Mouse (Mus musculus) midbrain, embryonic 14.5 days (tissue): ENCODE data around the gene Cwc25. TPM values are rescaled to one million over a fixed set of nuclear protein-coding genes. Genes with fewer than 3 reads are reported as not detected.
A peak's percentile ranks its signal among the peaks of the same experiment; 100 is the strongest.

Source experiments
- ATAC-seq: fragments of 200-750 bp; cut with Nextera tagmentation; 2 replicates; pipeline ENCODE4 v1.8.0; 2017; ENCODE audit warnings: moderate number of reproducible peaks, moderate library complexity; ENCODE audit not compliant: low FRiP score, low TSS enrichment
- DNase-seq: peaks from one replicate; pipeline ENCODE4 v3.0.0-alpha.2; 2015
- H3K27ac ChIP-seq: fragments of 300-500 bp; sonication (generic); replicated peaks from 2 replicates; pipeline ENCODE4 v1.5.1; 2014; ENCODE audit warnings: mild to moderate bottlenecking, low read depth, low read length, moderate library complexity
- H3K27me3 ChIP-seq: fragments of 300-500 bp; sonication (generic); 2 replicates; pipeline ENCODE4 v1.6.1; 2014; ENCODE audit warnings: low read length, control low read depth, mixed read lengths; ENCODE audit not compliant: control insufficient read depth, insufficient read depth
- H3K36me3 ChIP-seq: fragments of 300-500 bp; sonication (generic); 2 replicates; pipeline ENCODE4 v1.6.1; 2014; ENCODE audit warnings: low read length, control low read depth; ENCODE audit not compliant: control insufficient read depth, insufficient read depth
- H3K4me1 ChIP-seq: fragments of 300-500 bp; sonication (generic); 2 replicates; pipeline ENCODE4 v1.6.1; 2014; ENCODE audit warnings: mild to moderate bottlenecking, antibody characterized with exemption, low read length, control low read depth; ENCODE audit not compliant: control insufficient read depth, insufficient read depth
- H3K4me2 ChIP-seq: fragments of 300-500 bp; sonication (generic); 2 replicates; pipeline ENCODE4 v1.6.1; 2014; ENCODE audit warnings: mild to moderate bottlenecking, low read length, moderate library complexity
- H3K4me3 ChIP-seq: fragments of 300-500 bp; sonication (generic); replicated peaks from 2 replicates; pipeline ENCODE4 v1.5.1; 2014; ENCODE audit warnings: low read depth, low read length
- H3K9ac ChIP-seq: fragments of 300-500 bp; sonication (generic); replicated peaks from 2 replicates; pipeline ENCODE4 v1.6.1; 2014; ENCODE audit warnings: mild to moderate bottlenecking, low read length, moderate library complexity
- H3K9me3 ChIP-seq: fragments of 300-500 bp; sonication (generic); 2 replicates; pipeline ENCODE4 v1.6.1; 2016; ENCODE audit warnings: low read length, control low read depth, mixed read lengths; ENCODE audit not compliant: control insufficient read depth
- WGBS: fragments of 180-500 bp; shearing (Covaris S2); extraction: QIAGEN DNeasy Blood & Tissue Kit; methylation state at CpG from one replicate; pipeline ENCODE4 v1.1.7; 2014; 5-methylcytosine and 5-hydroxymethylcytosine counted together
- polyA plus RNA-seq: library from polyadenylated mRNA; unstranded; fragments of >200 nt; fragmentation: Nextera tagmentation; extraction: Ambion mirVana; gene quantifications from 2 replicates; pipeline ENCODE4 v1.2.1, GENCODE M21; 2014

Cwc25 gene
- polyA plus RNA-seq, 1 experiment from 2014 or later: 13.2 TPM

GRCm38 (mm10) chr11:97781832-97782563 lies 15.6 kb upstream of the Cwc25 start, which contains the start of gene Rpl23:
TSS of gene Rpl23 (minus strand) at chr11:97782437.
- no peaks in the 10 kb centered on the region for H3K27me3 ChIP-seq
- DNase-seq: peak; percentile 100
- peak within 1 kb of the TSS; percentile 90 for H3K4me3 ChIP-seq
- H3K4me2 ChIP-seq: peak within 1 kb of the TSS; percentile 78
- H3K36me3 ChIP-seq: peaks cover 37% of the 10 kb centered on the region
- H3K4me1 ChIP-seq: peaks cover 9% of the 10 kb centered on the region; the same call in 1 of the 2 replicates
- peak within 1 kb of the TSS; percentile 95 for H3K9ac ChIP-seq
- H3K27ac ChIP-seq: peak within 1 kb of the TSS; percentile 82
- no peaks in the 10 kb centered on the region for H3K9me3 ChIP-seq
- ATAC-seq: peak; percentile 92
- WGBS: under 1% methylated on average over 67 of the region's 67 CpGs

DNA sequence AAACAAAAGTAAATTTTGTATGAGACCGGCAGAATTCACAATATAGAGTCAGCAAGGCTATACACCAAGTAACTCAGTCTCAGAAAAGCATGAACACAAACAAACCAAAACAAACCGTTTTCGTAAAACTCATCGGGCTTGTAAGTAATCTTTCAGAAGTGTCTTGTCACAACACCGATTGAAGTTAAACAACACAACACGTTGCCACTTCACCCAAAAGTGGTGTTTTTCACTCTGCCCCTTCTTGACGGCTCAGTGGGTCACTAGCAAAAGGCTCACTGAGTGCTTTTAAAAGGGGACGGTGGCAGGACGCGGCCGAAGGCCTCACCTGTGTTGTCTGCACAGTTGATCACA lies 15.1 kb upstream of the Cwc25 start:
- Histone ChIP-seq H3K27ac (peak overlapping the region; percentile 82), H3K4me3 (peak overlapping the region; percentile 90)

DNA sequence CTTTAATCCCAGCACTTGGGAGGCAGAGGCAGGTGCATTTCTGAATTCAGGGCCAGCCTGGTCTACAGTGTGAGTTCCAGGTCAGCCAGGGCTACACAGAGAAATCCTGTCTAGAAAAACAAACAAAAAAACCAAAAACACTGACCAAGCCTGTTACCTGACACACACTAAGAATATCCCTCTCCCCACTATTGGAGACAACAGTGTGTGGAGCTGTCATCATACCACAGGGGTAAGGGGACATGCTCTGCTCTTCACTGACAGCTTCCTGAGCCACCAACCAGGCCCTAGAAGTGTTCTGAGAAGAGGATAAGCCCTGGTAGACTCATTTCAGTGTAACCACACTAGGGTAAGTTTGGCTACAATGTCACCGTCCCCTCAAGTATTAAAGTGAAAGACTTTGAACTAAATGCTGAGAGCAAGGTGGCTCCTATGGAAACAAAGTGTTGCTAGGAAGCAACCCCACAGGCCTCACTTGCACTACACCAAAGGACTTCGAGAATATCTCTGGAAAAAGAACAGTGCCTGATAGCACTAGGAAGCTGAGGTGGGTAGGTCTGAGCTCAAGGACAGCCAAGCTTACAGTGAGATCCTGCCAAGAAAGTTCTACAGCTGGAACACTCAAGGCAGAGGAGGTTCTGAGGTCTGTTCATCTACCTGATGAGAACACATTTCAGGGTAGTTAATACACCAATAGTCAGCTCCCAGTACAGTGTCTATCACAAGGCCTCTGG lies 13.8 kb upstream of the Cwc25 start:
- WGBS: 93% methylated on average over 2 of the region's 2 CpGs
- Histone ChIP-seq H3K9ac (no peak overlapping the region), H3K4me3 (0 out of 2 replicates have a peak overlapping the region, but pooled peaks have one; percentile 90), H3K27ac (no peak overlapping the region), H3K4me1 (peaks cover 9% of the 10 kb centered on the region; the same call in 1 of the 2 replicates), H3K36me3 (peaks cover 53% of the 10 kb centered on the region), H3K27me3 (no peaks in the 10 kb centered on the region), H3K4me2 (peak overlapping the region; percentile 78), H3K9me3 (no peaks in the 10 kb centered on the region)
- ATAC-seq (no peak), DNase-seq (no peak)

More for the DNA sequence above, 15.1 kb upstream of the Cwc25 start:
- H3K9ac ChIP-seq: peak overlapping the region; percentile 95
- DNase-seq: no peak
- H3K4me1 ChIP-seq: peaks cover 9% of the 10 kb centered on the region; the same call in 1 of the 2 replicates
- no peak for ATAC-seq
- no peaks in the 10 kb centered on the region for H3K27me3 ChIP-seq
- H3K4me2 ChIP-seq: peak overlapping the region; percentile 78
- no peaks in the 10 kb centered on the region for H3K9me3 ChIP-seq
- 3% methylated on average over 11 of the region's 11 CpGs for WGBS
- H3K36me3 ChIP-seq: peaks cover 42% of the 10 kb centered on the region

DNA sequence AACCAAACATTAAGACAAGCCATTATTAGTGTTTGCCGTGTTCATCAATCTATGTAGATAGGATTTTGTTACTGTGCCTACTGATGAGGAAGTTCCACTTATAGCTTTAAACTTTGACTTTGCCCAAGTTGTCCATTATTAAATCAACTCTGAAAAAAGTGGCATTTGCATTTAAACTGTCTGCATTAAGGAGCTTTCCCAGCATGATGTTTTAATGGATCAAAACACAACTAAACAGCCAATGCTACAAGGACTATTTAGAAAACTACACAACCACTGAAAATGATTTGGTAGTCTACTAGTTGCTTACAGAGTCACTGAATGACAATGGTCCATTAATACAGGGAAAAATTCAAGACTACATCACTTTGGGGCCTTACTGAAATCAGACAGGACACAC lies 12.6 kb upstream of the Cwc25 start:
- H3K36me3 ChIP-seq: peaks cover 58% of the 10 kb centered on the region
- no peak overlapping the region for H3K4me2 ChIP-seq
- no peaks in the 10 kb centered on the region for H3K27me3 ChIP-seq
- no peak for ATAC-seq
- no peak for DNase-seq
- 100% methylated on average over 1 of the region's 1 CpGs for WGBS
- H3K9me3 ChIP-seq: no peaks in the 10 kb centered on the region
- H3K4me3 ChIP-seq: no peak overlapping the region
- H3K4me1 ChIP-seq: peaks cover 9% of the 10 kb centered on the region; the same call in 1 of the 2 replicates
- H3K9ac ChIP-seq: no peak overlapping the region
- H3K27ac ChIP-seq: no peak overlapping the region

DNA sequence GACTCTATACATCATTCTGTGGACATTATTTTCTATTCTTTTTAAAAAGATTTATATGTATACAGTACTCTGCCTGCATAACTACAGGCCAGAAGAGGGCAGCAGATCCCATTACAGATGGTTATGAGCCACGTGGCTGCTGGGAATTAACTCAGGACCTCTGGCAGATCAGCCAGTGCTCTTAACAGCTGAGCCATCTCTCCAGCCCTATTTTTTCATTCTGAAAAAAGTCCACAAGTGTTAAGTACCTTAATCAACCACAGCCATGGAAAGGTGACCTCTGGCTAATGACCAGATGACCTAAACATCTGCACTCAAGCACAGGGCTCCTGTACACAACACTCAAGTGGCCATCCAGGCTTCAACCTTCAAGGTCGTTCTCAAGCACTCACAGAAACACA lies 10.8 kb upstream of the Cwc25 start:
- DNase-seq (peak; percentile 50), ATAC-seq (no peak)
- H3K4me1 ChIP-seq: peaks cover 9% of the 10 kb centered on the region; the same call in 1 of the 2 replicates
- H3K9ac ChIP-seq: no peak overlapping the region
- no peak overlapping the region for H3K27ac ChIP-seq
- peaks cover 58% of the 10 kb centered on the region for H3K36me3 ChIP-seq
- no peak overlapping the region for H3K4me2 ChIP-seq
- no peaks in the 10 kb centered on the region for H3K27me3 ChIP-seq
- no peak overlapping the region for H3K4me3 ChIP-seq
- no peaks in the 10 kb centered on the region for H3K9me3 ChIP-seq
- WGBS: 55% methylated on average over 2 of the region's 2 CpGs

DNA sequence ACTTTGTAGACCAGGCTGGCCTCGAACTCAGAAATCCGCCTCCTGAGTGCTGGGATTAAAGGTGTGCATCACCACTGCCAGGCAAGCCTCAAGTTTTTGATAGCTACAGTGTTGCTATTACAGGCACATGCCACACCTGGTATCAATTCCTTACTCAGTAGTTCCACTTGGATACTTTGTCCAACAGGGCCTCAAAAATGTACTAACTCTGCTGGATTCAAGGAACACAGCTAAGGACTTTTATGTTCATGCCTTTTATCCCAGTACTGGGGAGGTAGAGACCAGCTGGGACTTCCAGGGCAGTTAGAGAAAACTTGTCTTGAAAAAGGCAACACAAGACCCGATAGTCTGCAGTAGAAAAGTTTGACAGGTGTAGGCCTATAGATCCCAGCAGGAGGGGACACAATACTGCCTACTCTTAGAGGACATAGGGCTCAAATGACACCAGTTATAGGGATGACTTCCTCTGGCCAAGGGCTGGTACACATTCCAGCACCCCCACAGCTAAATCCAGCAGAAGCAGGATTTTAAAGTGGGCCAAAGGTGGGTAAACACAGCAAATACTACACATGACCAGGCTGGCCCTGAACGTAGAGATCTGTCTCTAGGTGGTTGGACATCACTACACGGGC lies 10.3 kb upstream of the Cwc25 start:
- H3K4me2 ChIP-seq: no peak overlapping the region
- 61% methylated on average over 5 of the region's 5 CpGs for WGBS
- H3K4me3 ChIP-seq: no peak overlapping the region
- no peaks in the 10 kb centered on the region for H3K27me3 ChIP-seq
- no peak for ATAC-seq
- no peak overlapping the region for H3K9ac ChIP-seq
- H3K27ac ChIP-seq: no peak overlapping the region
- peaks cover 58% of the 10 kb centered on the region for H3K36me3 ChIP-seq
- no peak for DNase-seq
- no peaks in the 10 kb centered on the region for H3K9me3 ChIP-seq
- H3K4me1 ChIP-seq: peaks cover 9% of the 10 kb centered on the region; the same call in 1 of the 2 replicates

DNA sequence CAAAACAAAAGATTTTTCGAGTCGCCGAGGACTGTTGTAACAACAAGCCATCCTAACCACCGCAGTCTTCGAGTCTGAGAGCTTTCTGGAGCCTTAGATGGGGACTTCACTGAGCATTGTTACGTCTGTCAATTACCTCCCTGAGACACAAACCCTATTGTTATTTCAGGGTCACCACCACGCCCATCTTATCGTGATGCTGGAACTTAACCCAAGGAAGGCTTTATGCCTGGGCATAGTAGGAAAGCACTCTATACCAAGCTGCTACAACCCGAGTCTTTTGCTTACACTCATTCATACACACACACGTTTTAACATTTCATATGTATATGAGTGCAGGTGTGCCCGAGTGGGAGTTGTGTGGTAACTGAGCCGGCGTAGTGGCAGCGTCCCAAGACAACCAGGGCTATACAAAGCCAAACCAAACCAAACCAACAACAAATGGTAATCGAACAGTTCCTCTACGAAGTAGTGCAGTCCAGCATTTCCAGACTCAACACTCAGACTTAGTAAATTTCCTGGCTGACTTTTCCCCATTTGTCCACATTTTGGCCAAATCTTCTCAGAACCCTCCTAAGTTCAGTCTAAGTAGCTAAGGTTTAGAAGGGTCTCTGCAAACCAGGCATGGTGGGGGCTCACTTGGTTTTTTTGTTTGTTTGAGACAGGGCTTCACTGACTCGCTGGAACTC lies 9.6 kb upstream of the Cwc25 start, which contains the start of gene 1700001P01Rik:
TSS of gene 1700001P01Rik (minus strand) at position 111 of the 689 bp plus-strand sequence.
- Histone ChIP-seq H3K4me1 (peaks cover 5% of the 10 kb centered on the region; the same call in 1 of the 2 replicates), H3K4me2 (no peak within 1 kb of the TSS), H3K9ac (no peak within 1 kb of the TSS), H3K36me3 (peaks cover 57% of the 10 kb centered on the region), H3K27me3 (no peaks in the 10 kb centered on the region), H3K27ac (no peak within 1 kb of the TSS), H3K4me3 (no peak within 1 kb of the TSS), H3K9me3 (no peaks in the 10 kb centered on the region)
- DNase-seq (no peak), ATAC-seq (no peak)
- 41% methylated on average over 17 of the region's 17 CpGs for WGBS

- H3K4me2 ChIP-seq: no peak overlapping the region
- ATAC-seq (no peak), DNase-seq (no peak)
- H3K27me3 ChIP-seq: no peaks in the 10 kb centered on the region
- no peak overlapping the region for H3K9ac ChIP-seq
- no peak overlapping the region for H3K27ac ChIP-seq
- no peak overlapping the region for H3K4me3 ChIP-seq
- no peaks in the 10 kb centered on the region for H3K9me3 ChIP-seq
- WGBS: 78% methylated on average over 13 of the region's 13 CpGs
- H3K36me3 ChIP-seq: peaks cover 49% of the 10 kb centered on the region
- no peaks in the 10 kb centered on the region for H3K4me1 ChIP-seq
These were observed 8.8 kb upstream of the Cwc25 start for GRCm38 (mm10) chr11:97775186-97775585.
